Comparison of ENCODE assay signal across 22 mouse cellular contexts in genomic region chr2:128008662-128009423, GRCm38 (mm10).
DNase-seq lines count a peak whose midpoint lies in the region; ATAC-seq and TF ChIP-seq lines count a peak whose summit lies in the region.
"Had no signal": no experiment of that assay in that cellular context is flagged by ENCODE, and none has a peak within 500 bp of the region (broad histone marks: within the 10 kb centered on the region; RNA-seq: fewer than 3 reads in every experiment).

No protein-coding gene starts in this region.

- no peak overlapping the region for H3K4me2 ChIP-seq in CH12.LX (ENCODE audit: insufficient read depth, low read depth, poor library complexity, severe bottlenecking)
- H3K4me2 ChIP-seq: heart, embryonic 11.5 days; hindbrain, embryonic 14.5 days; liver, embryonic 12.5 days; lung, embryonic 15.5 days; midbrain, embryonic 13.5 days; neural tube, embryonic 15.5 days had no signal

- no peak overlapping the region for H3K9ac ChIP-seq in CH12.LX (ENCODE audit: insufficient read depth, low read depth)
- H3K9ac ChIP-seq: hindbrain, embryonic 14.5 days; liver, embryonic 12.5 days; lung, embryonic 15.5 days; midbrain, embryonic 13.5 days; neural tube, embryonic 15.5 days had no signal

- in situ Hi-C loops in CH12.LX (cut with MboI; ENCODE audit: low pct_ligation_motif_present, low pct_unique_long_range_greater_than_20kb, low sequenced_read_pairs), result no loop called here

- intact Hi-C loops in left cerebral cortex, postnatal 14 days (cut with DNase I), result no loop called here

- dilution Hi-C loops in CH12.LX (cut with MboI; ENCODE audit: extremely low pct_ligation_motif_present, extremely low pct_unique_long_range_greater_than_20kb, low sequenced_read_pairs), result no loop called here

- peak; percentile 97 for DNase-seq in A20 (ENCODE audit: low read depth, low spot score)
- peak; percentile 84 for DNase-seq in CH12.LX (ENCODE audit: extremely low read depth)
- DNase-seq in left cerebral cortex, postnatal 14 days (ENCODE audit: low spot score in 2 of 2), result no peak
- DNase-seq in cerebellum, adult 9-10 months, result no peak
- no peak for DNase-seq in MN1 (ENCODE audit: low spot score)
- DNase-seq: adrenal gland, postnatal 14 days; cerebellum, adult 18-20 months; cerebellum, postnatal 36 days; heart, postnatal 10 days; kidney, adult 8-10 months; kidney, postnatal 36 days; retina, postnatal 1 day; thymus, adult 2 months had no signal

- TF ChIP-seq EP300 in CH12.LX (IDR thresholded peaks at IDR 0.05; ENCODE audit: low read length), result peak; percentile 57

- peaks cover 0 to 3% of the 10 kb centered on the region in 2 experiments; a peak in 1 of 4 replicates for H3K4me1 ChIP-seq in CH12.LX (ENCODE audit: control insufficient read depth in 1 of 2, insufficient read depth in 2 of 2)
- H3K4me1 ChIP-seq: forebrain, embryonic 10.5 days; liver, embryonic 12.5 days; lung, embryonic 15.5 days; midbrain, embryonic 13.5 days; neural tube, embryonic 15.5 days had no signal

- TF ChIP-seq CTCF in CH12.LX (conservative IDR thresholded peaks at IDR 0.05 in 1 of 2, IDR thresholded peaks at IDR 0.05 in 1 of 2; ENCODE audit: low read depth in 2 of 2, low read length in 2 of 2), result no peak

- no peak overlapping the region for H3K4me3 ChIP-seq in CH12.LX (replicated peaks in 1 of 3; ENCODE audit: low read depth in 2 of 3, low read length in 2 of 3, poor library complexity in 1 of 3)
- H3K4me3 ChIP-seq: forebrain, embryonic 10.5 days; liver, embryonic 12.5 days; lung, embryonic 15.5 days; midbrain, embryonic 13.5 days; neural tube, embryonic 15.5 days had no signal

- TF ChIP-seq POLR2A in CH12.LX (IDR thresholded peaks at IDR 0.05; ENCODE audit: low read depth, low read length), result no peak

- H3K27ac ChIP-seq in CH12.LX (ENCODE audit: insufficient read depth, low read depth), result peak overlapping the region; percentile 93
- H3K27ac ChIP-seq: forebrain, embryonic 10.5 days; hindbrain, embryonic 14.5 days; liver, embryonic 12.5 days; lung, embryonic 15.5 days; midbrain, embryonic 13.5 days; neural tube, embryonic 15.5 days had no signal

- TF ChIP-seq RAD21 in CH12.LX (IDR thresholded peaks at IDR 0.05; ENCODE audit: low read depth, low read length), result no peak

- peaks cover 26% of the 10 kb centered on the region for H3K9me3 ChIP-seq in CH12.LX (replicated peaks; ENCODE audit: low read length)
- H3K9me3 ChIP-seq: forebrain, embryonic 10.5 days; liver, embryonic 12.5 days; lung, embryonic 15.5 days; midbrain, embryonic 13.5 days; neural tube, embryonic 15.5 days had no signal

- no peaks in the 10 kb centered on the region for H3K27me3 ChIP-seq in CH12.LX (replicated peaks)
- H3K27me3 ChIP-seq: liver, embryonic 12.5 days; lung, embryonic 15.5 days; midbrain, embryonic 13.5 days; neural tube, embryonic 15.5 days had no signal

- ATAC-seq in common myeloid progenitor, adult 5-6 weeks (replicated peaks; ENCODE audit: low read depth, poor library complexity, severe bottlenecking), result peak; percentile 79
- peak; percentile 94 for ATAC-seq in monocyte, adult 5-6 weeks (replicated peaks; ENCODE audit: insufficient number of reproducible peaks, low FRiP score, low TSS enrichment, poor library complexity, severe bottlenecking)
- ATAC-seq: liver, embryonic 12.5 days; midbrain, embryonic 13.5 days had no signal

- H3K36me3 ChIP-seq in CH12.LX (replicated peaks in 1 of 2; ENCODE audit: control insufficient read depth in 1 of 2, insufficient read depth in 1 of 2, low read length in 1 of 2), result no peaks in the 10 kb centered on the region
- H3K36me3 ChIP-seq: forebrain, embryonic 10.5 days; liver, embryonic 12.5 days; lung, embryonic 15.5 days; midbrain, embryonic 13.5 days; neural tube, embryonic 15.5 days had no signal

- no peaks in the 10 kb centered on the region for H3K79me2 ChIP-seq in CH12.LX (replicated peaks; ENCODE audit: control insufficient read depth, extremely low read depth, insufficient read depth, poor library complexity, severe bottlenecking)

TF ChIP-seq in CH12.LX, 34 proteins besides CTCF, POLR2A, EP300 and RAD21:
- TF ChIP-seq NELFE (IDR thresholded peaks at IDR 0.05; ENCODE audit: low read depth, low read length), result 0 out of 2 replicates have a peak, but pooled peaks have one; percentile 34
- TF ChIP-seq JUND (conservative IDR thresholded peaks at IDR 0.05; ENCODE audit: low read depth, low read length), result no peak
- TF ChIP-seq GABPA (IDR thresholded peaks at IDR 0.05; ENCODE audit: insufficient replicate concordance, low read depth, low read length), result no peak
- peak; percentile 7; the same call in 1 of the 2 replicates for TF ChIP-seq ELF1 (IDR thresholded peaks at IDR 0.05; ENCODE audit: low read depth, low read length)
- no peak for TF ChIP-seq E2F4 (IDR thresholded peaks at IDR 0.05; ENCODE audit: insufficient replicate concordance, low read depth, low read length)
- peak; percentile 91 for TF ChIP-seq IRF4 (IDR thresholded peaks at IDR 0.05; ENCODE audit: low read depth, low read length)
- peak; percentile 32 for TF ChIP-seq ETS1 (conservative IDR thresholded peaks at IDR 0.05; ENCODE audit: low read depth, low read length)
- no peak for TF ChIP-seq ZMIZ1 (IDR thresholded peaks at IDR 0.05; ENCODE audit: low read depth, low read length)
- 0 out of 2 replicates have a peak, but pooled peaks have one; percentile 38 for TF ChIP-seq KAT2A (IDR thresholded peaks at IDR 0.05; ENCODE audit: insufficient replicate concordance, low read length)
- TF ChIP-seq ZNF384 (IDR thresholded peaks at IDR 0.05; ENCODE audit: low read depth, low read length), result peak; percentile 85
- peak; percentile 82 for TF ChIP-seq CHD2 (IDR thresholded peaks at IDR 0.05; ENCODE audit: low read length)
- peak; percentile 73 for TF ChIP-seq TCF12 (IDR thresholded peaks at IDR 0.05; ENCODE audit: low read depth, low read length)
- TF ChIP-seq MAZ (IDR thresholded peaks at IDR 0.05; ENCODE audit: low read depth, low read length), result peak; percentile 69; the same call in 1 of the 2 replicates

Comparison
In these comparisons a context has a peak if more than half of its experiments do, and no peak if none do; other contexts are left out.
1. DNase-seq: peak in A20 (single experiment) and CH12.LX (single experiment); none in left cerebral cortex, postnatal 14 days (0 of 2), cerebellum, adult 9-10 months (single experiment) and MN1 (single experiment).